Mouse (Mus musculus) pancreas, adult 10 weeks (tissue): ENCODE data around the gene Mars. TPM values are rescaled to one million over a fixed set of nuclear protein-coding genes. Genes with fewer than 3 reads are reported as not detected.

ENCODE experiments used
- polyA plus RNA-seq: library from polyadenylated mRNA; stranded (reverse); fragments of 350-450 nt; fragmentation: Illumina TruSeq; extraction: RNeasy Lipid Tissue Mini Kit (QIAGEN cat#74804); gene quantifications from one replicate; pipeline ENCODE4 v1.2.3, GENCODE M21; 2015; ENCODE audit warnings: low read depth, low replicate concordance; ENCODE audit not compliant: insufficient read depth

Mars gene
- polyA plus RNA-seq = 53.0 TPM

DNA sequence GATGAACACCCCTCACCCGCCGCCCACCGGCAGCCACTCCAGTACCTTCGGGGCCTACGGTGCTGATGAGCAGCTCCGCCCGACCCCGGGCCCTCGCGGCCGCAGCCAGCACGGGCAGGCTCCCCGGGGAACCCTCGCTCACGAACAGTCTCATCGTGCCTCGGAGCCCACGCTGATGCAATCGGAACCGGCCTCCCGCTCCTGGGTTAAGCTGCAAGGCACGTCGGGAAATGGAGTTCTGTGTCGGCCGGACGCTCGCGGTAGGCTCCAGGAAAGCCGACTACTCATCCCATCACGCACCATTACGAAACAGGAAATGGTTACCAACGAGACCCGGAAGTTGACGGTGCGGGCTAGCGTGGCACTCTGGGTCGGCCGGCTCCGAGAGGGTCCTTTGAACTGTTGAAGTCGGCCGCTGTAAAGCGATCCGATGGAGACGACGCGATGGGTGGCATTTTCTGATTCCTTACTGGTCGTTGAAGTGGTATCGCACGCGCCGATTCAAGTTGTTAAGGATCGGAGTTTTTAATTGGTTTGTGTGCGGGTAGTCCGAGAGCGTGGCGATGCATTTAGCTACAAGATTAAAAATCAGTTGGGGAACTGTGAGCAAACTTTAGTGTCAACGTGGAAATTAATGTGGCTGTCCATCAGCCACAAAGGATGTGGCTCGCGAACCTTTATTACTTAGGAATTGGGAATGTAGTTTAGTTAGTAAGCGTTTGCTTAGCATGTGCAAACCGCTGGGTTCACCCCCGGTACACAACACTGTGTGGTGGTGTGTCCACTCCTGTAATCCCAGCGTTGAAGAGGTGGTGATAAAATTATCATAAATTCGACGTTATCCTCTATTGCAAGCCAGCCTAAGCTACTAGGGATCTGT, at the start of gene Mars:
Gene Mars (minus strand): TSS at position 311 of the 880 bp plus-strand sequence.

DNA sequence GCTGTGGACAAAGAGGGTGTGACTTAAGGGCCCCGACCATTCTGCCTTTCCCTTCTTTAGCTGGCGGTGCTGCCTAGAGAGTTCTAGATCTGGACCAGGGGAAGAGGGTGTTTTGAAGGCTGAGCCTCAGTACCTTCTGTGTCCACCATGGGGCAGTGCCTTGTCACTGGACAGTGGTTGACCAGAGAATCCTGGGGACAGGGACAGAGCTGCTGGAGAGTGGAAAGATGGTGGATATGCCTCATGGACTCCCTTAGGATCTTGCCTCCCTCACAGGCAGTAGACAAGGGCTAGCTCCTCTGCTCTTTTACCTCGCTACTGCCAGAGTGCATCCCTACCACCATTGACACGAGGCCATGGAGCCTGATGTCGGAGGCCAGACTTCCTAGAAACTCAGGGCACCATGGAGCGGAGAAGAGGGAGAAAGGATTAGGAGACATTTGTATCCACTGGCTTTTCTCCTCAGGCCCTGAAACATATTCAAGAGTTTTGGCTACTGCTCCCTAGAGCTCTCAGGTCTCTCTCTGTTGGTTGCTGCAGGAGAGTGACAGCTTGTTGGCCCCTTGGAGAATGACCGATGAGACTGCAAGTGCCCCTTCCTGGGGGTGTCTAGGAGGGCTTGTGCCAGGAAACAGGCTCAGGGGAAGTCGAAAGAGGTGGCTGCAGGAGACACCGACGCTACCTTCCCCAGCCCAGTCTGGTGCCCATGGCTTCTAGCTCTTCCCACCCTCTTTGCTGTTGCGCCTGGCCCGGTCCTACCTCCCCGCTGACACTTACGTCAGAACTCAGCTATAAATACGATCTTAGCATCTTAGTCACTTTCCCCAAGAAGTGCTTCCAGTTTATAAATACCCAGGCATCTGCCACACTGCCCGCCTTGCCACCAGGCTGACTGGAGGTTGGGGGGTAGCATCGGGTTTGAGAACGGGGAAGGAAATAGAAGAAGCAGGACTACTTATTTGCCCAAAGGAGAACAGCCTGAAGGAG, 42.6 kb upstream of the Mars start, which contains the start of gene Inhbe:
Gene Inhbe (minus strand): TSS at position 503 of the 987 bp plus-strand sequence.

GRCm38 (mm10) chr10:127341891-127342639, 30.5 kb upstream of the Mars start, which contains the start of gene Gli1:
Gene Gli1, minus strand, starts transcription at chr10:127341974.

DNA sequence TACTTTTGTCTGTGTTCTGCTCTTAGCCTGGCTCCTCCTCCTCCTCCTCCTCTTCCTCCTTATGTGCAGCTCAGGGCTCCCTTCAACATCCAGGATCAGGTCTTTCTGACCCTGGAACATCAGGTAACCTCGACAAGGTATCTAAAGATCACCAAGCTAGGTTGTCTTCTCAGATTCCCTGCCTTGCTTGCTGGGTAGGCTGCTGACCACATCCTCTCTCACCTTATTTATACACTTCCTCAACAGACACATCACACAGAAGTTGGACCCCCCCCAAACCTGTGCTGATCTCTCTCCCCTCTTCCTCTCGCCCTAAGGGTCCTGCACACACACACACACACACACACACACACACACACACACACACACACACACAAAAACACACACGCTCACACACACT, 10.0 kb upstream of the Mars start, which contains the start of gene Arhgap9:
Gene Arhgap9 (plus strand): TSS at position 344 of the 400 bp plus-strand sequence.

GRCm38 (mm10) chr10:127288800-127289572, 22.6 kb downstream of the Mars start, which contains the start of gene Mbd6:
Gene Mbd6, minus strand, starts transcription at chr10:127289018.

GRCm38 (mm10) chr10:127266112-127267091, 45.2 kb downstream of the Mars start, which contains the start of gene Dctn2:
Gene Dctn2, plus strand, starts transcription at chr10:127266368.

GRCm38 (mm10) chr10:127262548-127263398, 48.8 kb downstream of the Mars start, which contains the start of gene Kif5a:
Gene Kif5a, minus strand, starts transcription at chr10:127263348.

Other genes starting within 250 kb of the Mars start
- 51.8 TPM for gene Cdk4, start 248.3 kb downstream of the Mars start, polyA plus RNA-seq
- 26.9 TPM for gene Tspan31, start 241.5 kb downstream of the Mars start, polyA plus RNA-seq
- gene Agap2, start 236.5 kb downstream of the Mars start, polyA plus RNA-seq = 0.92 TPM
- 60.9 TPM for gene Os9, start 190.7 kb downstream of the Mars start, polyA plus RNA-seq
- gene B4galnt1, start 146.6 kb downstream of the Mars start, polyA plus RNA-seq = 30.8 TPM
- gene Slc26a10, start 131.1 kb downstream of the Mars start, polyA plus RNA-seq = 3.4 TPM
- gene Arhgef25, start 121.7 kb downstream of the Mars start, polyA plus RNA-seq = 10.8 TPM
- gene Dtx3, start 116.1 kb downstream of the Mars start, polyA plus RNA-seq = 29.3 TPM
- gene Pip4k2c, start 100.2 kb downstream of the Mars start, polyA plus RNA-seq = 8.2 TPM
- gene Kif5a, start 48.4 kb downstream of the Mars start, polyA plus RNA-seq = 1.00 TPM
- 36.2 TPM for gene Dctn2, start 45.4 kb downstream of the Mars start, polyA plus RNA-seq
- 27.9 TPM for gene Mbd6, start 22.8 kb downstream of the Mars start, polyA plus RNA-seq
- 3.8 TPM for gene Arhgap9, start 10.2 kb upstream of the Mars start, polyA plus RNA-seq
- gene Gli1, start 30.2 kb upstream of the Mars start, polyA plus RNA-seq = 2.5 TPM
- not detected for gene Inhbe, start 42.6 kb upstream of the Mars start, polyA plus RNA-seq
- not detected for gene Inhbc, start 58.6 kb upstream of the Mars start, polyA plus RNA-seq
- 28.0 TPM for gene R3hdm2, start 68.5 kb upstream of the Mars start, polyA plus RNA-seq
- gene Stac3, start 189.9 kb upstream of the Mars start, polyA plus RNA-seq = 1.1 TPM
- gene Ndufa4l2, start 203.2 kb upstream of the Mars start, polyA plus RNA-seq = 6.8 TPM
- 42.1 TPM for gene Shmt2, start 210.7 kb upstream of the Mars start, polyA plus RNA-seq
- not detected for gene Nxph4, start 222.8 kb upstream of the Mars start, polyA plus RNA-seq